Mouse (Mus musculus) cortical plate, adult 2 months (tissue): Measurements from ENCODE around the gene Mtx1.

ENCODE experiments used
- CTCF ChIP-seq: fragments of 200-500 bp; IDR thresholded peaks from 2 replicates; pipeline ENCODE4 v1.5.1; 2011; ENCODE audit warnings: mild to moderate bottlenecking, control low read depth, low read length; ENCODE audit not compliant: insufficient read depth; ENCODE audit errors: extremely low read depth
- POLR2A ChIP-seq: fragments of 200-500 bp; IDR thresholded peaks from 2 replicates; pipeline ENCODE4 v1.6.1; 2011; ENCODE audit warnings: mild to moderate bottlenecking, low read length, control low read depth; ENCODE audit not compliant: insufficient read depth; ENCODE audit errors: extremely low read depth

DNA sequence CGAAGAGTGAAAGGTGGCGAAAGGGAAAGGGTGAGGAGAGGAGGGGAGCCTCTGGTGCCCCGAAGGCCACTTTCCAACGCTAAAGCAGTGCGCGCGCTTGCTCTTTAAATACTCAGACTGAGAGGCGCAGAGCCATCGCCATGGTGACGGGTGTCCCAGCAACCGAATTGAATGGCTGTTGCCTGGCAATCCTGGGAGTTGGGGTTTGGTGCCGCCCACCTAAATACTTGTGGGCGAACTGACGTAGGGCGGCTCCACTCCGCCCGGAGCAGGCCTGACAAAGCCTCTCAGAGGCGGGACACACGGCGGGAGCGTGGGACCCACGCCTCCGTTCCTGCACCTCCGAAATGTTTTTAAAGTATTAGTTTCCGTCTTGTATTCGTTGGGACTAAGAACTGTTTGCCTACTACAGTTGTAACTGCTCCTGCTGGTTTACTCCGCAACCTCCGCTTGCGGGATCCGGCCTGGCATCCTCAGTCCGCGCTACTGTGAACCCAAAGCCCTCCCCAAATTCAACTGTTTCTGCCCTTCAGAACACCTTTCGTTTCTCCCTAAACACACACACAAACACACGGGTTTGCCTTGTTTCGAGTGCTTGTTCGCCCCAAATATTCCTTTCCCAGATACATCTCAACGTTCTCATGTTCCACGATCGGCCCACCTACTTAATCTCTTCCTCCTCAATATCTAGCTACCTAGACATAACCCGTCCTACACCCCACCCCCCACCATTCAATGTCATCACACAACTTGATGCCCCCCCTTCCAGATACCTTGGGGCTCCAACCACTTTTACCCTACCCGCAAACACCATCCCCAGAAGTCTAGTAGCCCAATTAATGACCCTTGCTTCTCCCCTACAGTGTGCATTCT is 655 bp upstream of the Mtx1 start:
- TF ChIP-seq CTCF (no peak), POLR2A (peak; percentile 80)
